Mouse (Mus musculus) lung, embryonic 16.5 days (tissue): ENCODE data around the gene Abcg1. TPM values are rescaled to one million over a fixed set of nuclear protein-coding genes. Genes with fewer than 3 reads are reported as not detected.

ENCODE experiments used
- ATAC-seq: fragments of 200-750 bp; cut with Nextera tagmentation; 2 replicates; pipeline ENCODE4 v1.8.0; 2017; ENCODE audit warnings: low read depth, mild to moderate bottlenecking, moderate library complexity
- H3K27ac ChIP-seq: fragments of 300-500 bp; sonication (generic); 2 replicates; pipeline ENCODE4 v1.5.1; 2014; ENCODE audit warnings: mild to moderate bottlenecking, control low read depth, low read length
- H3K27me3 ChIP-seq: fragments of 300-500 bp; sonication (generic); 2 replicates; pipeline ENCODE4 v1.6.1; 2014; ENCODE audit warnings: low read depth, low read length, mixed read lengths; ENCODE audit not compliant: control insufficient read depth, insufficient read depth
- H3K36me3 ChIP-seq: fragments of 300-500 bp; sonication (generic); 2 replicates; pipeline ENCODE4 v1.6.1; 2014; ENCODE audit warnings: low read length; ENCODE audit not compliant: control insufficient read depth, insufficient read depth
- H3K4me1 ChIP-seq: fragments of 300-500 bp; sonication (generic); replicated peaks from 2 replicates; pipeline ENCODE4 v1.6.1; 2014; ENCODE audit warnings: low read length, mixed read lengths; ENCODE audit not compliant: control insufficient read depth, insufficient read depth
- H3K4me2 ChIP-seq: fragments of 300-500 bp; sonication (generic); 2 replicates; pipeline ENCODE4 v1.6.1; 2014; ENCODE audit warnings: low read depth, low read length, control low read depth
- H3K4me3 ChIP-seq: fragments of 300-500 bp; sonication (generic); 2 replicates; pipeline ENCODE4 v1.5.1; 2014; ENCODE audit warnings: mild to moderate bottlenecking, low read length, control low read depth
- H3K9ac ChIP-seq: fragments of 300-500 bp; sonication (generic); 2 replicates; pipeline ENCODE4 v1.6.1; 2014; ENCODE audit warnings: low read length, control low read depth
- H3K9me3 ChIP-seq: fragments of 300-500 bp; sonication (generic); 2 replicates; pipeline ENCODE4 v1.6.1; 2016; ENCODE audit warnings: low read length; ENCODE audit not compliant: control insufficient read depth
- whole genome bisulfite sequencing: fragments of 180-500 bp; shearing (Covaris S2); extraction: QIAGEN DNeasy Blood & Tissue Kit; methylation state at CpG from one replicate; pipeline ENCODE4 v1.1.7; 2014; 5-methylcytosine and 5-hydroxymethylcytosine counted together
- polyA plus RNA-seq: library from polyadenylated mRNA; unstranded; fragments of >200 nt; fragmentation: Nextera tagmentation; extraction: Ambion mirVana; gene quantifications from 2 replicates; pipeline ENCODE4 v1.2.1, GENCODE M21; 2015

Gene Abcg1
- polyA plus RNA-seq, 1 experiment from 2014 or later = 12.9 TPM

DNA sequence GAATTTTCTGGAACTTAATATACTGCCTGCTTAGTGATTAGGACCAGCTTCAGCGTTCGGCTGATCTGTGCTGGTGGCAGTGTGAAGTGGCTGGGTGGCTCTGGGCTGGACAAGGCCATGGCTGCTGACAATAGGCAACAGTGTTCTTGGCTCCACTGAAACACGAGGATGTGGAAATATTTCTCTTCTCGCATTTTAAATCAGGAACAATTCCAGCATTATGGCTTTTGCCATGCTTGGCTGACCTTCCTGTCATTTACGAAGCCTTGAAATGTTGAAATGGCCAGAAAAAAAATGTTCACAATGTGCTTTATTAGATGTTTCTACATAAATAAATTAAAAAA is 32.7 kb upstream of the Abcg1 start:
- WGBS = 54% methylated on average over 5 of the region's 5 CpGs
- peak; percentile 51; the same call in 1 of the 2 replicates for ATAC-seq
- H3K4me1 ChIP-seq = peaks cover 12% of the 10 kb centered on the region; the same call in 1 of the 2 replicates
- no peak overlapping the region for H3K4me2 ChIP-seq
- no peak overlapping the region for H3K9ac ChIP-seq
- H3K27ac ChIP-seq = no peak overlapping the region
- no peaks in the 10 kb centered on the region for H3K9me3 ChIP-seq
- H3K36me3 ChIP-seq = no peaks in the 10 kb centered on the region
- H3K27me3 ChIP-seq = no peaks in the 10 kb centered on the region
- no peak overlapping the region for H3K4me3 ChIP-seq

DNA sequence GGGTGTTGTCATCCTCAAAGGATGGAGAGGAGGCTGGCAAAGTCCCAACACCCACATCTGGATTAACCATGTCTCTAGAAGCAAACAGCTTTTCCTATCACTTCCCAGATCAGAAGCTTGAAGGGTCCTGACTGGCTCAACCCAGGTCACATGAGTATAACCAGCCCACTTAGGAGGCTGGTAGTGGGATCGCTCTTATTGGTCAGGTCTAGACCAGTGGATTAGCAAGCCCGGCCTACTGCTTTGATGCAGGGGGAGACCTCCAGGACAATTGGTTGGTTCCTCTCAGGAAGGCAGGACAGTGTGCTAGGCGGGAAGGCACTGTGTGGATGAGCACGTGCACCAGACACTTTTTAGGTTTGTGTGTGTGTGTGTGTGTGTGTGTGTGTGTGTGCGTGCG is 30.5 kb upstream of the Abcg1 start:
- no peak overlapping the region for H3K27ac ChIP-seq
- no peaks in the 10 kb centered on the region for H3K36me3 ChIP-seq
- H3K9ac ChIP-seq = no peak overlapping the region
- no peak overlapping the region for H3K4me3 ChIP-seq
- ATAC-seq = no peak
- no peak overlapping the region for H3K4me2 ChIP-seq
- 0 out of 2 replicates have a peak, but pooled peaks cover 1% of the 10 kb centered on the region for H3K9me3 ChIP-seq
- peaks cover 6% of the 10 kb centered on the region; the same call in 1 of the 2 replicates for H3K4me1 ChIP-seq
- WGBS = 79% methylated on average over 6 of the region's 6 CpGs
- no peaks in the 10 kb centered on the region for H3K27me3 ChIP-seq

DNA sequence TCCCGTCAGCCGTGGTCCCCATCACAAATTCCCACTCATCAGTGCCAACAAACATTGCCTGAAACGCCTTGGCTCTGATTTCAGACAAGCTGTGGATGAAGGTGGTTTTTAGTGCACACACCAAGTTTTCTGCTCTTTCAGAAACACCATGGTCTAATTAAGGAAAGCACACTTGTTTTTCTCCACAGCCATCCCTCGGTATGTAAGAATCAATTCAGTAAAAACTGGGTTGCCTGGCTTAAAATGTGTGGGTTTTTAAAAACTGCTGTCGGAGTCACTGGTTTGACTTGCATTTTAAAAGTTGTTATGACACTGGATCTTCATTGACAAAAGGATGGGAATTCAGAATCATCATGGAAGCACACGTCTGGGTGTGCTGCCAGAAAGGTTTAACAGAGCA is 29.8 kb upstream of the Abcg1 start:
- H3K36me3 ChIP-seq = no peaks in the 10 kb centered on the region
- no peak for ATAC-seq
- WGBS = 82% methylated on average over 6 of the region's 6 CpGs

DNA sequence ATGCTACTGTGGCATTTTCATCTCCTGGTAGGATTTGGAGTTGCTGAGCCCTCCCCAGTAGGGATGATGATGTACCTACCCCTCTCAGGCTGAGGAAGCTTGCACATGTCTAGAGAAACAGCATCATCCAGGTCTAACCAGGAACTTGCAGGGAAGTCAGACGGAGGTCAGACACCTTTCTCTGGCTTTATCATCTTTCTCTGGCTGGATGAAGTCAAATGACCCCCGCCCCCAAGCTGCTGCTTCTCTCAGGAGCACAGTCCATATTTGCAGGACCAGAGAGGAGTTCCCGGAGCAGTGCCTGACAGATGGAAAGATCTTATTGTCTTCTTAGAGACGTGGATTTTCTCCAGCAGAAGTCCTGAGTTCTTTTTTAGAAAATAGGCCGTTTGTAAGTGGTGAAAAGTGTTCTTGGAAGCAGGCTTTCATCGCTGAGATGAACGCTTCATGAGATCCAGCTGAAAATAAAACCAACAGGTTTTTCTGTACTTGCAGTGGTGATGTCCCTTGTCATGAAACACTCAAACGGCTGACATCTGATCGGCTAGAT is 28.6 kb upstream of the Abcg1 start:
- H3K4me3 ChIP-seq = no peak overlapping the region
- H3K4me1 ChIP-seq = peaks cover 6% of the 10 kb centered on the region; the same call in 1 of the 2 replicates
- H3K4me2 ChIP-seq = no peak overlapping the region
- H3K9me3 ChIP-seq = 0 out of 2 replicates have a peak, but pooled peaks cover 4% of the 10 kb centered on the region
- H3K36me3 ChIP-seq = no peaks in the 10 kb centered on the region
- ATAC-seq = no peak
- WGBS = 56% methylated on average over 9 of the region's 9 CpGs
- H3K9ac ChIP-seq = no peak overlapping the region
- no peaks in the 10 kb centered on the region for H3K27me3 ChIP-seq
- no peak overlapping the region for H3K27ac ChIP-seq

More for the DNA sequence above, 29.8 kb upstream of the Abcg1 start:
- 0 out of 2 replicates have a peak, but pooled peaks cover 4% of the 10 kb centered on the region for H3K9me3 ChIP-seq
- peaks cover 6% of the 10 kb centered on the region; the same call in 1 of the 2 replicates for H3K4me1 ChIP-seq
- no peak overlapping the region for H3K9ac ChIP-seq
- no peaks in the 10 kb centered on the region for H3K27me3 ChIP-seq
- no peak overlapping the region for H3K4me3 ChIP-seq
- no peak overlapping the region for H3K4me2 ChIP-seq
- H3K27ac ChIP-seq = no peak overlapping the region

DNA sequence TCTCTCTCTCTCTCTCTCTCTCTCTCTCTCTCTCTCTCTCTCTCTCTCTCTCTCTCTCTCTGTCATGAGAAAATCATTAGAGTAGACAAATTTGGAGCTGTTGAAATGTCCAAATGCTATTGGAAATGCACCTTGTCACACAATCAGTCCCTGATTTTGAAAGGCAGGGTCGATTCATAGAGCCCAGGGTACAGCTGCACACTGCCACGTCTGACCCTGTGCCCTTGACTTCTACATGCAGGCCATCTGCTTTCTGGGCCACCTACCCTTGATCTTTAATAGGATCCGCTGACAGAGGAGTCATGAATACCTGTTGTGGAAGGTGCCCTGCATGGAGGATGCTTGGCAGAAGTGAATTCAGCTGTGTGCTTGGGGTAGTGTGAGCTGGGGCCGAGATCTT is 28.1 kb upstream of the Abcg1 start:
- Histone ChIP-seq H3K4me3 (no peak overlapping the region), H3K27ac (no peak overlapping the region), H3K9ac (no peak overlapping the region), H3K4me2 (no peak overlapping the region), H3K4me1 (peaks cover 3% of the 10 kb centered on the region; the same call in 1 of the 2 replicates), H3K27me3 (no peaks in the 10 kb centered on the region), H3K9me3 (0 out of 2 replicates have a peak, but pooled peaks cover 4% of the 10 kb centered on the region), H3K36me3 (no peaks in the 10 kb centered on the region)
- 74% methylated on average over 4 of the region's 4 CpGs for WGBS
- ATAC-seq = no peak

DNA sequence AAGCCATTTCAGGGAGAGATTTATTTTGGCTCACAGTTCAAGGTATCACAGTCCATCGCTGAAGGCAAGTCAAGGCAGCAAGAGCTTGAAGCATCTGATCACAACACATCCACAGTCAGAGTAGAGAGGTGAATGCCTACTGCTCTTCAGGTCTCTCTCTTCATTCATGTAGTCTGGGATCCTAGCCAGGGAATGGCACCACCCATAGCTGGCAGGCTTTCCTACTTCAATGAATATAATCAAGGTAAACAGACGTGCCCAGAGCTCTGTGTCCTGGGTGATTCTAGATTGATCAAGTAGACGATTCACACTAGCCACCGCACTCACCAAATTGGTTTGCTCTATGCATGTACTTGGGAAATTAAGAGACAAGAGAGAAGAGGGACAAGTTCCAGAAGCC is 25.1 kb upstream of the Abcg1 start:
- H3K9me3 ChIP-seq = 0 out of 2 replicates have a peak, but pooled peaks cover 4% of the 10 kb centered on the region

DNA sequence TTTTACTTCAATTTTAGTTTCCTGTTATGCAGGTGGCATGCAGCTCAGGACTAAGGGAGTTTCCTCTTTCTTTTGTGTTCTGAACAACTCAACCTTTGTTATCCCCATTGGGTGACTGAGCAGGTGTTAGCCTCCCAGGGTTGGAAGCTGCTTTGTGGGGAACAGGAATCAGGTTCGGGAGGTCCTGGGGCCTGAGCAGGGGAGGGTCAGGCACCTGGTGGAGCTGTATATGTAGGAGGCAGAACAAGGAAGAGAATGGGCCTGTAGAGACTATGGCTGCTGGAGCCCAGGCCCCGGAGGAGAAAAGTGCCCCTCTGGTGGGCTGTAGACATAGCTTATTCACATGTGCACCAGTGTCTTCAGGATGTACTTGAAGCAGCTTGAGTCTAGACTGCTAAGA is 24.2 kb upstream of the Abcg1 start:
- ATAC-seq = no peak
- no peak overlapping the region for H3K27ac ChIP-seq
- H3K36me3 ChIP-seq = no peaks in the 10 kb centered on the region
- no peak overlapping the region for H3K9ac ChIP-seq
- no peak overlapping the region for H3K4me3 ChIP-seq
- H3K4me1 ChIP-seq = no peaks in the 10 kb centered on the region; the same call in 1 of the 2 replicates
- H3K9me3 ChIP-seq = 0 out of 2 replicates have a peak, but pooled peaks cover 4% of the 10 kb centered on the region
- H3K27me3 ChIP-seq = no peaks in the 10 kb centered on the region
- WGBS = 64% methylated on average over 2 of the region's 2 CpGs
- no peak overlapping the region for H3K4me2 ChIP-seq

More for the DNA sequence above, 25.1 kb upstream of the Abcg1 start:
- H3K27me3 ChIP-seq = no peaks in the 10 kb centered on the region
- H3K36me3 ChIP-seq = no peaks in the 10 kb centered on the region
- no peak for ATAC-seq
- 83% methylated on average over 4 of the region's 4 CpGs for WGBS
- H3K27ac ChIP-seq = no peak overlapping the region
- no peak overlapping the region for H3K4me2 ChIP-seq
- H3K4me3 ChIP-seq = no peak overlapping the region
- H3K9ac ChIP-seq = no peak overlapping the region
- H3K4me1 ChIP-seq = no peaks in the 10 kb centered on the region

DNA sequence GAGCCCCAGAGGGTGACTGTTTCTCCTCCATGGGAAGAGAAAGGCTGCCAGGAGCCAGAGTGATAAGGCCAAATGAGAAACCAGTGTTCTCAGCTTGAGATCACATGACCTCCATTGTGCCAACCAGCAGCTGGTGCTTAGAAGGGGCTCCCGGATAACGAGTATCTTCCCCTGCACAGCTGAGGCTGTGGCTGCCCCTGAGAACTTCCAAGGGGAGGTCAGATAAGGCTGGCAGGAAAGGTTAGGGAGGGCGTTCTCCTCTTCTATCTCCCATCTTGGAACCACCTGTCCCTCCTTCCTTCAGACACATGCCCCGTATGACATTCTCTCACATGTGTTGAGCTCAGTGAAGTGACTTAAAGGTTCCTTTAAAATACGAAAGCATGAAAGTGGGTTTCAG is 23.3 kb upstream of the Abcg1 start:
- no peak overlapping the region for H3K9ac ChIP-seq
- WGBS = 49% methylated on average over 5 of the region's 5 CpGs
- no peaks in the 10 kb centered on the region; the same call in 1 of the 2 replicates for H3K4me1 ChIP-seq
- no peaks in the 10 kb centered on the region for H3K36me3 ChIP-seq
- no peak overlapping the region for H3K27ac ChIP-seq
- H3K27me3 ChIP-seq = no peaks in the 10 kb centered on the region
- 0 out of 2 replicates have a peak, but pooled peaks cover 4% of the 10 kb centered on the region for H3K9me3 ChIP-seq
- H3K4me2 ChIP-seq = no peak overlapping the region
- no peak for ATAC-seq
- H3K4me3 ChIP-seq = no peak overlapping the region

DNA sequence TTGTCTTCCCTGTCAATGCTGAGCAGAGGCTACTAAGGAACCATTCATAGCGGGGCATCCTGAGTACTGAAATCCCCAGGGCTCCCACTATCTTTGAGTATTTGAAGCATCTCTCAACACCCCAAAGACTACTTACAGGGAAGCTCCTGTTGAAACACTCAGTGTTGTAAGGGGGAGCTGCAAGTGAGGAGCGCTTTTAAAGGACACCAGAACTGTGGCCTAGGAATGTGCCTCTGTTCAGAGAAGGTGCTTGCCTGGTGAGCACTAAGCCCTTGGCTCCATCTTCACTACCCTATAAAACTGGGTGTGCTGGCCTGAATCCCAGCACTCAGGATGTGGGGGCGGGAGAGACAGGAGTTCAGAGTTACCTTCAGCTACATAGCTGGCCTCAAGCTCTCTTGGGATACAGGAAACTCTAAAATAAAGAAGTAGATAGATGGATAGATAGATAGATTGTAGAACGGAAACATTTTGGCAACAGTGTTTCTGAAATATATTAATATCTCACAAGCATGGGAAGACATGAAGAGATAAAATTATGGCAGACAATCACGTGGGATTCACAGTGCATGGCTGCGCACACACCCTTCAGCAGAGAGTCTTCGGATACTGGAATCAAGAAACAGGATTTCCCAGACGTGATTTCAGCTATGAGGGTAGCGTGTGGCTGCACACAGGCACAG is 22.7 kb upstream of the Abcg1 start:
- WGBS = 69% methylated on average over 9 of the region's 9 CpGs
- no peak overlapping the region for H3K27ac ChIP-seq

More for the DNA sequence above, 22.7 kb upstream of the Abcg1 start:
- Histone ChIP-seq H3K9ac (no peak overlapping the region), H3K27me3 (no peaks in the 10 kb centered on the region), H3K36me3 (no peaks in the 10 kb centered on the region), H3K4me3 (no peak overlapping the region), H3K4me1 (no peaks in the 10 kb centered on the region; the same call in 1 of the 2 replicates), H3K9me3 (0 out of 2 replicates have a peak, but pooled peaks cover 4% of the 10 kb centered on the region), H3K4me2 (no peak overlapping the region)
- ATAC-seq = no peak
